Mouse (Mus musculus): ENCODE measurements at regions not wholly inside any gene's neighbourhood (a gene's known extent, or its start where the extent isn't known, plus 50 kb on each side); places are given as distances from the start of the nearest gene placed in this dataset.

GRCm38 (mm10) chr1:57573829-57574228, 166.9 kb upstream of the Tyw5 start:
- no peak for TF ChIP-seq CTCF (IDR thresholded peaks at IDR 0.05; ENCODE audit: control insufficient read depth, insufficient read depth, insufficient replicate concordance, low read depth, low read length)
- TF ChIP-seq POLR2A (IDR thresholded peaks at IDR 0.05; ENCODE audit: control insufficient read depth, low read depth, low read length) = no peak

All from testis, adult 2 months (tissue).